Mouse (Mus musculus): ENCODE results near the gene Slc16a5. TPM values are rescaled to one million over a fixed set of nuclear protein-coding genes. Genes with fewer than 3 reads are reported as not detected.

Slc16a5 gene
- total and polyA plus RNA-seq, 3 experiments: 0.06 TPM; not detected in 2

DNA sequence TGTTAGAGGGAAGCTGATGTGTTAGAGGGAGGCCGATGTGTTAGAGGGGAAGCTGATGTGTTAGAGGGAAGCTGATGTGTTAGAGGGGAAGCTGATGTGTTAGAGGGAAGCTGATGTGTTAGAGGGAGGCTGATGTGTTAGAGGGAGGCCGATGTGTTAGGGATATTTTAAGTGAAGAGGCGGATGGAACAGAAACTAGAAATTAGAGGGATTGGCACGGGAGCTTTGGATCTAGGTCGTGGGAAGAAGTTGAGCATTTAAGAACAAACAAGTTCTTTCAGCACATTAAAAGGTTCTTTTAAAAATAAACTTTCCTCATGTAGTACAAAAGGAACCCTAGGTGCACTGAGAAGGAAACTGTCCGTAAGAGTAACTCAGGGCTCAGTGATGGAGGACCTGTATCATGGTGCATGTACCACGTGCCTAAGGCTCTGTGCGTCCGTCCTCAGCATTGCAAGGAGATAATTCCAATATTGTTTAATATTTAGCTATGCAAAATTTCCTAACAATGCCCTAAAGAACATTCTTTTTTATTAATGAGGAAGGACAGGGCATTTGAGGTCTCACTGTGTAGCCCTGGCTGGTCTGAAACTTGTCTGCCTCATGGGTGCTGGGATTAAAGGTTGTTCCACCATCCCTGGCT is 16.1 kb downstream of the Slc16a5 start:
- Histone ChIP-seq H3K4me1 (ENCODE audit: control insufficient read depth, insufficient read depth, low read length) (peaks cover 6% of the 10 kb centered on the region), H3K4me3 (no peak overlapping the region), H3K79me2 (replicated peaks; ENCODE audit: control insufficient read depth, insufficient read depth, low read length) (no peaks in the 10 kb centered on the region), H3K9ac (ENCODE audit: low read depth, low read length) (no peak overlapping the region), H3K27ac (no peak overlapping the region), H3K27me3 (ENCODE audit: control insufficient read depth, insufficient read depth, low read length) (no peaks in the 10 kb centered on the region), H3K36me3 (ENCODE audit: control insufficient read depth, insufficient read depth, low read length) (no peaks in the 10 kb centered on the region)
- no peak for TF ChIP-seq POLR2A (IDR thresholded peaks at IDR 0.05; ENCODE audit: insufficient read depth, low read depth, low read length)
- no peak for TF ChIP-seq CTCF (IDR thresholded peaks at IDR 0.05)
- TF ChIP-seq EP300 (IDR thresholded peaks at IDR 0.05; ENCODE audit: insufficient read depth, low read depth, low read length): no peak
- DNase-seq: no peak
- intact Hi-C loops (cut with DNase I): no loop called here
- 73% methylated on average over 9 of the region's 9 CpGs for WGBS

- Histone ChIP-seq H3K27ac (no peak overlapping the region), H3K4me3 (no peak overlapping the region), H3K27me3 (ENCODE audit: control insufficient read depth, insufficient read depth, low read length) (no peaks in the 10 kb centered on the region), H3K79me2 (replicated peaks; ENCODE audit: control insufficient read depth, insufficient read depth, low read length) (no peaks in the 10 kb centered on the region), H3K4me1 (ENCODE audit: control insufficient read depth, insufficient read depth, low read length) (peaks cover 1% of the 10 kb centered on the region; the same call in 1 of the 2 replicates), H3K9ac (ENCODE audit: low read depth, low read length) (no peak overlapping the region), H3K36me3 (ENCODE audit: control insufficient read depth, insufficient read depth, low read length) (no peaks in the 10 kb centered on the region)
- TF ChIP-seq EP300 (IDR thresholded peaks at IDR 0.05; ENCODE audit: insufficient read depth, low read depth, low read length) (no peak), POLR2A (IDR thresholded peaks at IDR 0.05; ENCODE audit: insufficient read depth, low read depth, low read length) (no peak), CTCF (IDR thresholded peaks at IDR 0.05) (no peak)
- DNase-seq: no peak
- 78% methylated on average over 6 of the region's 6 CpGs for WGBS
- intact Hi-C loops (cut with DNase I): loop anchor here (5.0 kb wide), 1 partner anchor 236 kb away; no protein-coding TSS in a partner anchor
Observed at GRCm38 (mm10) chr11:115481553-115482259, 19.4 kb downstream of the Slc16a5 start.

- TF ChIP-seq CTCF (IDR thresholded peaks at IDR 0.05) (no peak), EP300 (IDR thresholded peaks at IDR 0.05; ENCODE audit: insufficient read depth, low read depth, low read length) (no peak), POLR2A (IDR thresholded peaks at IDR 0.05; ENCODE audit: insufficient read depth, low read depth, low read length) (no peak)
- Histone ChIP-seq H3K36me3 (ENCODE audit: control insufficient read depth, insufficient read depth, low read length) (no peaks in the 10 kb centered on the region), H3K4me3 (no peak overlapping the region), H3K4me1 (ENCODE audit: control insufficient read depth, insufficient read depth, low read length) (no peaks in the 10 kb centered on the region), H3K27ac (no peak overlapping the region), H3K9ac (ENCODE audit: low read depth, low read length) (no peak overlapping the region), H3K27me3 (ENCODE audit: control insufficient read depth, insufficient read depth, low read length) (no peaks in the 10 kb centered on the region), H3K79me2 (replicated peaks; ENCODE audit: control insufficient read depth, insufficient read depth, low read length) (no peaks in the 10 kb centered on the region)
- 64% methylated on average over 11 of the region's 11 CpGs for WGBS
- no peak for DNase-seq
- intact Hi-C loops (cut with DNase I): loop anchor here (5.0 kb wide), 1 partner anchor 234 kb away; no protein-coding TSS in a partner anchor
Observed at GRCm38 (mm10) chr11:115483278-115483677, 21.0 kb downstream of the Slc16a5 start.

DNA sequence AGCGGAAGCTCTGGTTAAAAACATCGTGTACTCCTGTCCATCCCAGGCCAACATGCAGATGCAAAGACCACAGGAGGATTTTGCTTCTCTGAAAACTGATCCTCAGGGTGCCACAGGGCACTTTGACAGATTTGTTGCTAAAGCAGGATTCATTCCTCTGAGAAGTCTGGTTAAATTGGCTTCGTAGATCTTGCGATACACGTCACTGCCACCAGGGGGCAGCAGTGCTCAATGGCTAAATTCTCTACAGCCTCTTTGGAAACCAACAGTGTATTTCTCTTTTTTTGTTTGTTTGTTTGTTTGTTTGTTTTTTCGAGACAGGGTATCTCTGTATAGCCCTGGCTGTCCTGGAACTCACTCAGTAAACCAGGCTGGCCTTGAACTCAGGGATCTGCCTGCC is 21.5 kb downstream of the Slc16a5 start:
- intact Hi-C loops (cut with DNase I): loop anchor here (5.0 kb wide), 1 partner anchor 234 kb away; no protein-coding TSS in a partner anchor
- TF ChIP-seq POLR2A (IDR thresholded peaks at IDR 0.05; ENCODE audit: insufficient read depth, low read depth, low read length) (no peak), CTCF (IDR thresholded peaks at IDR 0.05) (no peak; the same call in 1 of the 2 replicates), EP300 (IDR thresholded peaks at IDR 0.05; ENCODE audit: insufficient read depth, low read depth, low read length) (peak; percentile 68; the same call in 1 of the 2 replicates)

DNA sequence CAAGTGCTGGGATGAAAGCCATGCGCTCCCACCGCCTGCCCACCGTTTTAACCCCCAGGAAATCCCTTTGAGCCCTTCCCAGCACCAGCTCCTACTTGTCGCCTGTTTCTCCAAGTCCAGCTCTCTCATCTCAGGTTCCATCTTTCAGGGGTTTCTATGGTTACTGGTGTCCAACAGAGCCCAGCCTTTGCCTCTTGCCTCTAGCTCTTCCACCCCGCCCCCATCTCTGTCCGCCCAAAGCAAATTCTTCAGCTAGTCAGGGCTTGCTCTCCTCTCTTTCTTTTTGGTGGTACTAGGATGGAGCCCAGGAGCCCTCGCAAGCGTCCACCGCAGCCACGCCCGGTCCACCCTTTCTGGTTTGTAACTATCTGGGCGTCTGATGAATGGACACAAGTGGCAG is 22.9 kb downstream of the Slc16a5 start:
- no peak for TF ChIP-seq EP300 (IDR thresholded peaks at IDR 0.05; ENCODE audit: insufficient read depth, low read depth, low read length)
- TF ChIP-seq CTCF (IDR thresholded peaks at IDR 0.05): no peak
- no peak for TF ChIP-seq POLR2A (IDR thresholded peaks at IDR 0.05; ENCODE audit: insufficient read depth, low read depth, low read length)
- Histone ChIP-seq H3K79me2 (replicated peaks; ENCODE audit: control insufficient read depth, insufficient read depth, low read length) (no peaks in the 10 kb centered on the region), H3K36me3 (ENCODE audit: control insufficient read depth, insufficient read depth, low read length) (no peaks in the 10 kb centered on the region), H3K9ac (ENCODE audit: low read depth, low read length) (no peak overlapping the region), H3K27me3 (ENCODE audit: control insufficient read depth, insufficient read depth, low read length) (no peaks in the 10 kb centered on the region), H3K27ac (no peak overlapping the region), H3K4me3 (no peak overlapping the region), H3K4me1 (ENCODE audit: control insufficient read depth, insufficient read depth, low read length) (no peaks in the 10 kb centered on the region)
- 89% methylated on average over 12 of the region's 12 CpGs for WGBS
- intact Hi-C loops (cut with DNase I): no loop called here
- DNase-seq: no peak

More for the DNA sequence above, 21.5 kb downstream of the Slc16a5 start:
- no peaks in the 10 kb centered on the region for H3K27me3 ChIP-seq (ENCODE audit: control insufficient read depth, insufficient read depth, low read length)
- no peaks in the 10 kb centered on the region for H3K79me2 ChIP-seq (replicated peaks; ENCODE audit: control insufficient read depth, insufficient read depth, low read length)
- H3K27ac ChIP-seq: no peak overlapping the region
- peak; percentile 68 to 85 for DNase-seq
- no peaks in the 10 kb centered on the region for H3K36me3 ChIP-seq (ENCODE audit: control insufficient read depth, insufficient read depth, low read length)
- H3K4me1 ChIP-seq (ENCODE audit: control insufficient read depth, insufficient read depth, low read length): no peaks in the 10 kb centered on the region
- no peak overlapping the region for H3K4me3 ChIP-seq
- 19% methylated on average over 6 of the region's 6 CpGs for WGBS
- H3K9ac ChIP-seq (ENCODE audit: low read depth, low read length): no peak overlapping the region
